Mouse (Mus musculus) left cerebral cortex, postnatal 36 days (tissue): ENCODE results near the gene Hmgn5. TPM values are rescaled to one million over a fixed set of nuclear protein-coding genes. Genes with fewer than 3 reads are reported as not detected.

Experiments used
- DNase-seq, 2 experiments: peaks; one replicate each; pipeline ENCODE4 v3.0.0; 2021 to 2022; ENCODE audit warnings: low spot score in 2 of 2, mixed read lengths in 1 of 2
- intact Hi-C: fragments of 180-260 bp; cut with DNase I; formaldehyde crosslinking; loops from one replicate; pipeline ENCODE4 v1.15.1; 2025
- total RNA-seq, 2 experiments: library from RNA; stranded (reverse); gene quantifications; 2 replicates each; pipeline ENCODE4 v1.2.3; 2021

Gene Hmgn5
- total RNA-seq = 1 to 10 TPM; 3.6 to 5.0 TPM

GRCm38 (mm10) chrX:109013283-109013682, at the start of gene Hmgn5:
Gene Hmgn5, minus strand, starts transcription at chrX:109013404.
- DNase-seq = peak; percentile 79 to 85
- intact Hi-C loops = loop anchor here (2.0 kb wide), 1 partner anchor 180 kb away; no protein-coding TSS in a partner anchor

DNA sequence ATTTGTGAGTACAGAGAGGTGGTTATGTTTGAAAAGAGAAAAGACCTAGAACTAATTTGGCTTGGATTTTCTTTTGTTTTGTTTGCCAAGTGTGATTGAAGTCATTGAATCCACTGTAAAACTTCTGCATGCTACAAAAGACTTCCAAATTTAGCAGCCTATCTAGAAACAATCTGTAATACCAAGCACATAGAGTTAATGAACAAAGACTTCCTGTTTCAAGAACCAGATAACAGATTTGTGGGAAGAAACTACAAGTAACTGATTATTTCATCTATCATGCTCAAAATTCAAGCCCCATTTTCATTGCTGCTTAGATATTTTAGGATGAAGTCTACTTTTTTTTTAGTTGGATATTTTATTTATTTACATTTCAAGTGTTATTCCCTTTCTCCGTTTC, 34.6 kb upstream of the Hmgn5 start:
- intact Hi-C loops = no loop called here
- DNase-seq = no peak

DNA sequence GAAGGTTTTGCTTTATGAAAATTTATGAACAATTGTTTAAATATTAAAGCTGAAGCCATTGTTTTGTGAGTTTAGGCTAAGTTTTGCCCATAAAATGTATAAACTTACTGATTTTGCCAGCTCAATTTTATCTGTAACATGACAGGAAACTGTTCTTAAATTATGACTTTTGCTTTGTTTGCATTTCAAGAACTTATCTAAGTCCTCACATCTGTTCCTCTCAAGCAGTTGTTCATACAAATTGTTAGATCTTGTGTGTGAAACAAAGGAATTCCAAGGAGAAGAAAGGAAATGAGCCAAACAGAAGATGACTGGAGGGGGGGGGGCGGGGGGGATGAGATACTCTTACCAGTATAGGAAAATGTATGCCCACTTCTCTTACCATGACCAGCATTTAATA, 13.0 kb upstream of the Hmgn5 start:
- no peak for DNase-seq
- intact Hi-C loops = no loop called here

DNA sequence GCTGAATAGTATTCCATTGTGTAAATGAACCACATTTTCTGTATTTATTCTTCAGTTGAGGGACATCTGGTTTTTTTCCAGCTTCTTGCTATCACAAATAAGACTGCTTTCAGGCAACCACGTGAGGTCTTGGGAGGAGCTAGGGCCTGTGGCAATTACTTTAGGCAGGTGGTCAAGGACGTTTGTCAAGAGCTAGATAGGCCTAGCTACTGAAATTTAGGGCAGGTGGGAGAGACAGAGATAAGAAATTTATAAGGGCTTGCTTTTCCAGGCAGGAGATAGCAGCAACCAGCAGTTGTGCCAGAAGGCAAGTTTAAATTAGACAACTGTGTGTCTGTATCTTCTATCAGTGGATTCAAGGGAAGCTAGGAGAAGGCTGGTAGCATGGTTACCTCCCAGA, 7.7 kb upstream of the Hmgn5 start:
- intact Hi-C loops = no loop called here
- no peak for DNase-seq

DNA sequence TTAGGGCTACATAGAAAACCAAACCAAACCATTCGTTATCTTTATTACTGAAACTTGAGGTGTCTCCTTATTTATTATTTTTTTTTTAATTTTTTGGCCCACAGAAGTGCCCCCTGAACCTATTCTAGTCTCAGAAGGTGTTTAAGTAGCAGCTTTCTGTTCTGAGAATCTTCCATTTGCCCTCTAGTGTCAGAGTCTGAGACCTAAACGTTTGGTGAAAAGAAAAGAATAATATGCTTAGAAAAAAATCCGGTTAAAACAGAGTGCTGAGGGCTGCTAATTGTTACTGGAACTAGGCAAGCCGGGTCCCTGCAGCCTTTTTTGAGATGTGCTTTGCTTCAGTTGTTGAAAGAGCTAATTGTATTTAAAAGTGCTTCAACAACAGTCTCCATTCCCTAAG, 962 bp upstream of the Hmgn5 start:
- no peak for DNase-seq

DNA sequence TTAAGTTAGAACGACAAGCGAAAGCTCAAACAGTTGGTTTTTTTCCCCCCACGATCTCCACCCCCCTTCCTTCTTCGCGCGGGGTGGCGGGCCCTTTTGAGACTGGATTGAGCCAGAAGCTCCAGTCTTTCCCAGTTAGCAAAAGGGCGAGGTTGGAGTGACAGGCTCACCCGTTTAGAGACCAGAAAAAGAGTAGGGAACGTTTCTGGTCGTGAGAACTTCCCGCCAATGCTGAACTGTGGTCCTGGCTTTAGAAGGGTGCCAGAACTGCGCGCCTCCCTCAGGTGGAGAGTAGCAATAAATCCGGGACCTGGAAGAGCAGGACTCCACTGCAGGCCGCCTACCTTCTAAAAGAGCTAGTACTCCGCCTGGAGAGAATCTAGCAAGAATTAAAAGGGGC, 482 bp upstream of the Hmgn5 start:
- peak in 1 of 2 experiments; percentile 13 for DNase-seq
- intact Hi-C loops = loop anchor here (2.0 kb wide), 1 partner anchor 181 kb away; no protein-coding TSS in a partner anchor

More for the DNA sequence above, 962 bp upstream of the Hmgn5 start:
- intact Hi-C loops = no loop called here

GRCm38 (mm10) chrX:109012371-109013031, 703 bp downstream of the Hmgn5 start:
- intact Hi-C loops = loop anchor here (2.0 kb wide), 1 partner anchor 180 kb away; no protein-coding TSS in a partner anchor
- DNase-seq = peak; percentile 12 to 42

DNA sequence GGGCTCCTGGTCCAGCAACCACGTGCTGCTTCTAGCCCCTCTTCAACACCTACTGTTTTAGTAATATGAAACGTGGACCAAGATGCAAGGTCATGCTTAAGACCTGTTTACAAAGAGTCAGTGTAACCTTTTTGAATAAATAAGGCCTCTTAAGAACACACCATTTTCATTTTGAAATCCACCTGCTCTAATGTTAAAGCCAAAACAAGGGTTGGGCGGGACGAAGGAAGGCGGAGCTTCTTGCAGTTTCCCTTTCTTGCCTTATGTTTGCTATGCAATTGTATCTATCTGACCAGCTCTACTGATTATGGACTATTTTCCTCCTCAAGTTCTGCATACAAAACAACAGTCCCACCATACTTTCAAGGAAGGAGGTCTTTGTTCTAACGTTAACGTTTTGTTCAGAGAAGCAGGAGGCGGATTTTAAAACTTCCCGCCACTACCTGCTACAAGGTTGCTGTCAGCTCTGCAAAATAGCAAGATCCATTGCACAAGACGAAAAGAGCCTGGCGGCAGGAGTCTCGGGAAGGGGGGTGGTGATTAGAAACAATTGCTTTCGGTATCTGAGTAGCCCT, 1.5 kb downstream of the Hmgn5 start:
- DNase-seq = no peak
- intact Hi-C loops = loop anchor here (2.0 kb wide), 1 partner anchor 179 kb away; no protein-coding TSS in a partner anchor

DNA sequence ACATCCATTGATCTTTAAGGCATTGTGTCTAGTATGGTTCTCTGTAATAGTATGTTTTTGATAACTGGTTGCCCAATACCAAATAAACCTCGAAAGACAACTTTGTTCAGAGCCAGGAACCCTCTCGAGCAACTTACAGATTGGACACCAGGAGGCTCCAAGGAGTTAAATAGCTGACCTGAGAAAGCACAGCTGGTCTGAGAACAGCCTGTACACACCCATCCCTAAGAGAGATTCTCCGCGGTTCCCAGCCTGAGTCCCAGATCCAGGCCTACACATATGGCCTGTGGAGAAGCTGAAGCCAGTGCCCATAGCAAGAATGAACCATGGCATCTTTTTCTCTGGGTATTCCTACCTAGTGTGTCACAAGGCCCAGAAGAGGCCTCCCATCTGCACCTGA, 11.9 kb downstream of the Hmgn5 start:
- DNase-seq = no peak

More for the DNA sequence above, 11.9 kb downstream of the Hmgn5 start:
- intact Hi-C loops = no loop called here

Other genes starting within 250 kb of the Hmgn5 start
- 10 to 100 TPM in 1 of 2 experiments, 1 to 10 TPM in 1; 9.3 to 13.4 TPM for gene Brwd3, start 179.0 kb downstream of the Hmgn5 start, total RNA-seq
- 10 to 100 TPM; 57.7 to 58.9 TPM for gene Sh3bgrl, start 82.0 kb upstream of the Hmgn5 start, total RNA-seq
- not detected for gene Gm6377, start 183.4 kb upstream of the Hmgn5 start, total RNA-seq